Mouse (Mus musculus) adipocyte (in vitro differentiated cells): ENCODE data around the gene B4galt5.
A peak's percentile ranks its signal among the peaks of the same experiment; 100 is the strongest.

Experiments used
- DNase-seq: peaks from one replicate; pipeline ENCODE4 v3.0.0-alpha.2; 2016; ENCODE audit warnings: low spot score

B4galt5 gene

GRCm38 (mm10) chr2:167277026-167277425 is 72.0 kb downstream of the B4galt5 start:
- no peak for DNase-seq

- DNase-seq, result no peak
Measured at GRCm38 (mm10) chr2:167275856-167276255, 73.1 kb downstream of the B4galt5 start.

GRCm38 (mm10) chr2:167274713-167275465 is 74.1 kb downstream of the B4galt5 start:
- DNase-seq, result no peak

- DNase-seq, result no peak
Measured at GRCm38 (mm10) chr2:167273206-167273740, 75.7 kb downstream of the B4galt5 start.

- no peak for DNase-seq
Measured at GRCm38 (mm10) chr2:167272706-167273105, 76.3 kb downstream of the B4galt5 start.

- DNase-seq, result no peak
Measured at GRCm38 (mm10) chr2:167271121-167271521, 77.9 kb downstream of the B4galt5 start.

GRCm38 (mm10) chr2:167270496-167270895 is 78.5 kb downstream of the B4galt5 start:
- no peak for DNase-seq

GRCm38 (mm10) chr2:167268721-167269120 is 80.3 kb downstream of the B4galt5 start:
- DNase-seq, result no peak

- DNase-seq, result no peak
Measured at GRCm38 (mm10) chr2:167268411-167268690, 80.6 kb downstream of the B4galt5 start.

GRCm38 (mm10) chr2:167267531-167268410 is 81.2 kb downstream of the B4galt5 start:
- no peak for DNase-seq

- no peak for DNase-seq
Measured at GRCm38 (mm10) chr2:167266231-167266630, 82.8 kb downstream of the B4galt5 start.

GRCm38 (mm10) chr2:167265806-167266205 is 83.2 kb downstream of the B4galt5 start:
- DNase-seq, result no peak

GRCm38 (mm10) chr2:167265021-167265420 is 84.0 kb downstream of the B4galt5 start:
- no peak for DNase-seq

- DNase-seq, result no peak
Measured at GRCm38 (mm10) chr2:167263931-167264330, 85.1 kb downstream of the B4galt5 start.

GRCm38 (mm10) chr2:167263040-167263810 is 85.8 kb downstream of the B4galt5 start:
- DNase-seq, result peak; percentile 60

GRCm38 (mm10) chr2:167262433-167262832 is 86.5 kb downstream of the B4galt5 start:
- no peak for DNase-seq

GRCm38 (mm10) chr2:167261106-167261505 is 87.9 kb downstream of the B4galt5 start:
- DNase-seq, result peak; percentile 86

GRCm38 (mm10) chr2:167257790-167258189 is 91.2 kb downstream of the B4galt5 start:
- DNase-seq, result no peak

- no peak for DNase-seq
Measured at GRCm38 (mm10) chr2:167254808-167255207, 94.2 kb downstream of the B4galt5 start.

GRCm38 (mm10) chr2:167254185-167254584 is 94.8 kb downstream of the B4galt5 start:
- no peak for DNase-seq

- no peak for DNase-seq
Measured at GRCm38 (mm10) chr2:167253476-167253875, 95.5 kb downstream of the B4galt5 start.

GRCm38 (mm10) chr2:167252057-167252687 is 96.8 kb downstream of the B4galt5 start:
- DNase-seq, result peak; percentile 51
